Mouse (Mus musculus) ES-Bruce4 (cell line): ENCODE measurements around the gene Adprhl2.

Experiments used
- CTCF ChIP-seq: IDR thresholded peaks from one replicate; pipeline ENCODE4 v1.8.1; 2011; ENCODE audit warnings: low read depth, low read length
- POLR2A ChIP-seq: IDR thresholded peaks from one replicate; pipeline ENCODE4 v1.8.1; 2011; ENCODE audit warnings: low read length; ENCODE audit not compliant: insufficient read depth

- TF ChIP-seq POLR2A (no peak), CTCF (no peak)
These were observed 5.0 kb downstream of the Adprhl2 start for GRCm38 (mm10) chr4:126316443-126317040.
